Mouse (Mus musculus): ENCODE results near the gene Rab11b. TPM values are rescaled to one million over a fixed set of nuclear protein-coding genes. Genes with fewer than 3 reads are reported as not detected.

Gene Rab11b
- polyA plus RNA-seq, 1 experiment from 2014 or later: 220 TPM

DNA sequence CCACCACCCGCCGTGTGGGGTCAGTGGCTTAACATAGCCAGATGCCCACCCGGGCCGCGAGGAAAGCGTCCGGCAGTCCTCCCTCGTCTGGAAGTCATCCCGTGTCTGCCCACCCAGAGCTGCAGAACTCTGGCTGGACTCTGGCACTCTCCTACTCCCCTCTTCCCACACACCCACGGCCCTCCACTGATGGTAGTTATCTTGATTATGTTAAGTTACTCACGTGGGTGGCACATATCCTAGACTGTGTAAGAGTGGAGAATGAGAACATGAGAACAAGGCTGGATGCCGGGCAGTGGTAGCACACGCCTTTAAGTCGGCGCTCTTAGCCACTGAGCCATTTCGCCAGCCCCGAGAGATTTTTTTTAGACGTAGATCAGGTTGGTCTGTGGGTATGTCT, 26.0 kb upstream of the Rab11b start:
- no peak overlapping the region for H3K4me3 ChIP-seq (ENCODE audit: low read length)
- H3K9ac ChIP-seq (ENCODE audit: low read depth, low read length): no peak overlapping the region
- ATAC-seq: no peak
- H3K9me3 ChIP-seq (ENCODE audit: control insufficient read depth, low read length): no peaks in the 10 kb centered on the region
- H3K4me1 ChIP-seq (ENCODE audit: control insufficient read depth, insufficient read depth, low read length): peaks cover 19% of the 10 kb centered on the region
- no peak overlapping the region for H3K4me2 ChIP-seq (ENCODE audit: low read depth, low read length)
- WGBS: 77% methylated on average over 18 of the region's 18 CpGs
- no peaks in the 10 kb centered on the region for H3K36me3 ChIP-seq (ENCODE audit: control insufficient read depth, insufficient read depth, low read length)
- H3K27ac ChIP-seq (ENCODE audit: low read length): no peak overlapping the region
- no peaks in the 10 kb centered on the region for H3K27me3 ChIP-seq (replicated peaks; ENCODE audit: control insufficient read depth, insufficient read depth, low read length)

DNA sequence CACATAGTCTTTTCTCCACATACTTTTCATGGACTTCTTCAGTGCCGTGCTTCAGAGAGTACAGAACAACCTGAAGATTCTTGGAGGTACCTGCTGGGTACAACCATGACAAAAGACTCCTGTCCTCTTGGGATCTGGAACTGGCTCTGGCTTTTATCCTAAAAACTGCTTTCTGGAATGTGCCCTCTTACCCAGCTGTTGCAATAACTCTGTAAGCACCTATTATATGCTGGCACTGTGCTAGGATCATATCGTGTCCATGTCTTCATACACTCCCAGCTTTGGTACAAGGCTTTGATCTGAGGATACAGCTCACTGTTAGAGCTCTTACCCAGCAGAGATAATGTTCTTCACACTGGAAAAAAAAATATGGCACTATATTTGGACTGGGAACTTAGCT, 24.6 kb upstream of the Rab11b start:
- H3K27ac ChIP-seq (ENCODE audit: low read length): no peak overlapping the region
- H3K36me3 ChIP-seq (ENCODE audit: control insufficient read depth, insufficient read depth, low read length): no peaks in the 10 kb centered on the region
- H3K9me3 ChIP-seq (ENCODE audit: control insufficient read depth, low read length): no peaks in the 10 kb centered on the region
- no peak for ATAC-seq
- H3K4me3 ChIP-seq (ENCODE audit: low read length): no peak overlapping the region
- H3K27me3 ChIP-seq (replicated peaks; ENCODE audit: control insufficient read depth, insufficient read depth, low read length): no peaks in the 10 kb centered on the region
- 82% methylated on average over 2 of the region's 2 CpGs for WGBS
- no peak overlapping the region for H3K9ac ChIP-seq (ENCODE audit: low read depth, low read length)
- no peak overlapping the region for H3K4me2 ChIP-seq (ENCODE audit: low read depth, low read length)
- peaks cover 29% of the 10 kb centered on the region for H3K4me1 ChIP-seq (ENCODE audit: control insufficient read depth, insufficient read depth, low read length)

DNA sequence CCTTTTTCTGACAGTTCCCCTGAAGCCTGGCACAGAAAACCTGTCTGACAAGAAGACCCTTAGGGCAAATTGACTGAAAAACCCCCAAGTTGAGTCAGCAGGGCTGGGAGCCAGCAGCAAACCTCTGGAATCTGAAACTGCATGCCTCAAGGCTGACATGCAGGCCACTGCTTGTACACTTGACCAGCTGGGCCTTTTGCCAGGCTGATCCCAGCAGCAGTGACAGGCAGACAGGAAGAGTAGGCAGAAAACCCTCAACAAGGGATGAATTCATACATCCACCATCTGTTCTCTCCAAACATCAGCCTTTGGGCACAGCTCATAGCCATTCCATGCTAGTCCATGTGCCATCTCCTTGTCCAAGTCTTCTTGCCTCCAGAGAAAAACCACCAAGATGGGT, 23.1 kb upstream of the Rab11b start:
- no peak overlapping the region for H3K4me2 ChIP-seq (ENCODE audit: low read depth, low read length)
- no peak overlapping the region for H3K4me3 ChIP-seq (ENCODE audit: low read length)
- no peaks in the 10 kb centered on the region for H3K27me3 ChIP-seq (replicated peaks; ENCODE audit: control insufficient read depth, insufficient read depth, low read length)
- peaks cover 44% of the 10 kb centered on the region for H3K4me1 ChIP-seq (ENCODE audit: control insufficient read depth, insufficient read depth, low read length)
- H3K9ac ChIP-seq (ENCODE audit: low read depth, low read length): no peak overlapping the region
- H3K9me3 ChIP-seq (ENCODE audit: control insufficient read depth, low read length): no peaks in the 10 kb centered on the region
- ATAC-seq: no peak
- no peak overlapping the region; the same call in 1 of the 2 replicates for H3K27ac ChIP-seq (ENCODE audit: low read length)
- no peaks in the 10 kb centered on the region for H3K36me3 ChIP-seq (ENCODE audit: control insufficient read depth, insufficient read depth, low read length)

DNA sequence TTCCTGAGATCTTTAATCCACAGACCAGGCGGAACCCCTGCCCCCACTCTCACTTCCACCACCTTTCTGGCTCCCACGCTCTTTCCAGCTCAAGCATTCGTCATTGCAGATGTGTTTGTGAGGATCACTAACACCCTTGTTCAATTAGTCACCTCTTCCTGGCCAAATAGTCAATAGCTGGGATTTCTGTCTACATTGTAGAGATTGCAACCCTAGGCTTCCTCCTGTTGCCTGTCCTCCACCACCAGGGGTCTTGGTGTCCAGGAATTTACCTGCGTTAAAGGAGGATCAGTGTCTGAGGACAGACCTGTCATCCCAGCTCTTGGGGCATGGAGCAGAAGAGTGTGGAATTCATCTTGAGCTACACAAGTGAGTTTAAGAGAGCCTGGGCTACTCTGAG, 21.7 kb upstream of the Rab11b start:
- peaks cover 3% of the 10 kb centered on the region; the same call in 1 of the 2 replicates for H3K36me3 ChIP-seq (ENCODE audit: control insufficient read depth, insufficient read depth, low read length)
- no peak for ATAC-seq
- no peaks in the 10 kb centered on the region for H3K27me3 ChIP-seq (replicated peaks; ENCODE audit: control insufficient read depth, insufficient read depth, low read length)
- 39% methylated on average over 4 of the region's 4 CpGs for WGBS
- H3K27ac ChIP-seq (ENCODE audit: low read length): peak overlapping the region; percentile 87
- H3K4me3 ChIP-seq (ENCODE audit: low read length): peak overlapping the region; percentile 61
- peak overlapping the region; percentile 75 for H3K9ac ChIP-seq (ENCODE audit: low read depth, low read length)
- H3K4me1 ChIP-seq (ENCODE audit: control insufficient read depth, insufficient read depth, low read length): peaks cover 44% of the 10 kb centered on the region
- H3K4me2 ChIP-seq (ENCODE audit: low read depth, low read length): peak overlapping the region; percentile 87
- H3K9me3 ChIP-seq (ENCODE audit: control insufficient read depth, low read length): no peaks in the 10 kb centered on the region

DNA sequence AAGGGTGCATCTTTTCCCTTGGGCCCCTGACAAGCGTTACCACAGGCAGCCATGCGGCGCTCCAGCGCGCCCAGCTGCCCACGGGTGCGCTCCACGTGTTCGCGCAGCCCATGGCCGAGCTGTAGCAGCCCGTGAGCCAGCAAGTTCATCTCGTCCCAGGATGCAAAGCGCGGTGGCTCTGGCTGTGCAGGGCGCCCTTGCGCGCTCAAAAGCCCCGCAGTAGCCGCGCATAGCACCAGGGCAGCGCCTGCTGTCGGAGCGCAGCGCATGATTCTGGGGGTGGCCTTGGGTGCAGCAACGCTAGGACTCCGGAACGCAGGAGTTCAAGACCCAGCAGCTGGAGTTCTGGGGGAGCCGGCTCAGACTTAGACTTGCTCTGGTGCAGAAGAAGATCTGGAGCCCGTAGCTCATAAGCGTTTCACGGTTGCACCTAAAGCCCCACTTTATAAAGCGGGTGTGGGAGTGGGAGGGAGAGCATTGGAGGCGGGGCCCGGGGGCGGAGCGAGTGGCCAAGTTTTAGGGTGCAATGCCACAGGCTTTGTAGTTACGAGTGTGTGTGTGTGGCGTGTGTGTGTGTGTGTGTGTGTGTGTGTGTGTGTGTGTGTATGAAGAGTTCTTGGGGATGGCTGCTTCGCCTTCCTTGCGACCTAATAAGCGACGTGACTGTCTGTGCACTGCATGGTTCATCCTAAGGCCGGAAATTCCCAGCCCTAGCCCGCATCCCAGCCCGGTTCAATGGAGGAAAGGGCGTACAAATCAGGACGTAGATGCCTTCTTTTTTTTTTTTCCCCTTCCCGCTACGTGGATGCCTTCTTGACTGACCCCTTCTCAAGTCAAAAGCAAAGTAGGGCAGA, 21.0 kb upstream of the Rab11b start, which contains the start of gene Angptl4:
Gene Angptl4 (minus strand): TSS at position 707 of the 854 bp plus-strand sequence.
- Histone ChIP-seq H3K9ac (ENCODE audit: low read depth, low read length) (peak within 1 kb of the TSS; percentile 75), H3K4me2 (ENCODE audit: low read depth, low read length) (peak within 1 kb of the TSS; percentile 87), H3K27me3 (replicated peaks; ENCODE audit: control insufficient read depth, insufficient read depth, low read length) (no peaks in the 10 kb centered on the region), H3K4me3 (ENCODE audit: low read length) (peak within 1 kb of the TSS; percentile 61), H3K9me3 (ENCODE audit: control insufficient read depth, low read length) (no peaks in the 10 kb centered on the region), H3K36me3 (ENCODE audit: control insufficient read depth, insufficient read depth, low read length) (peaks cover 8% of the 10 kb centered on the region; the same call in 1 of the 2 replicates), H3K27ac (ENCODE audit: low read length) (peak within 1 kb of the TSS; percentile 87), H3K4me1 (ENCODE audit: control insufficient read depth, insufficient read depth, low read length) (peaks cover 44% of the 10 kb centered on the region)
- ATAC-seq: peak; percentile 86
- under 1% methylated on average over 50 of the region's 50 CpGs for WGBS

DNA sequence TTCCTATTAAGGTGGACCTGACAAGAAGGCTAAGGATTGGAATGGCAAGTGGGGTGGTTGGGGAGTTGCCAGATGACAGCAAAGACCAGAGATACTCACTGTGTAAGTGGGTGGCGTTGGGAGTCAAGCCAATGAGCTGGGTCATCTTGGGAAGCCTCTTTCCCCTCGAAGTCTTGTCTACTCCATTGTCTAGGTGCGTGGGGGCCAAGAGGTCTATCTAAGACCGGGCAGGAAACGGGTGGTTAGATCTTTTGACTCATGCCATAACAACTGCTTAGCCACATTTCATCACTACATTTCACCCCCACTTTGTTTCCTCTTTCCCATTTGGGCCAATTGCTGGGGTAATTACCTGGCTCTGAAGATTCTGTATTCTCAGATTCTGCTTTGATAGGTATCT, 20.1 kb upstream of the Rab11b start:
- peak overlapping the region; percentile 87 for H3K4me2 ChIP-seq (ENCODE audit: low read depth, low read length)
- ATAC-seq: no peak
- WGBS: 81% methylated on average over 5 of the region's 5 CpGs
- peak overlapping the region; percentile 75 for H3K9ac ChIP-seq (ENCODE audit: low read depth, low read length)
- H3K27ac ChIP-seq (ENCODE audit: low read length): peak overlapping the region; percentile 87
- H3K27me3 ChIP-seq (replicated peaks; ENCODE audit: control insufficient read depth, insufficient read depth, low read length): no peaks in the 10 kb centered on the region
- H3K4me3 ChIP-seq (ENCODE audit: low read length): peak overlapping the region; percentile 61
- peaks cover 44% of the 10 kb centered on the region for H3K4me1 ChIP-seq (ENCODE audit: control insufficient read depth, insufficient read depth, low read length)
- no peaks in the 10 kb centered on the region for H3K9me3 ChIP-seq (ENCODE audit: control insufficient read depth, low read length)
- H3K36me3 ChIP-seq (ENCODE audit: control insufficient read depth, insufficient read depth, low read length): peaks cover 8% of the 10 kb centered on the region; the same call in 1 of the 2 replicates

DNA sequence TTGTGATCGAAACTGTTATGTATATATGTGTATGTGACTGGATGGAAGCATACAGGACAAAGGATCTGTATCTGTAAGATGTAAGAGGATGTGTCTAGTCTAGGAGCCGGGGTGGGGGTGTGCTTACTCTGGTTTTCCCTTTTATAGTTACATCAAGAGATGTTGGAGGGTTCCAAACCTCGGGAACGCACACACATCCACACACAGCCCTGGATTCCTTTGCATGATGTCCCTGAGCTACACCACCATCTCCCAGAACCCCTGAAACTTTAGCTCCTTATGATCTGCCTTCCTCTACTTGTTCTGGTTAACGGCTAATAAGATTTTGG, 19.6 kb upstream of the Rab11b start:
- no peaks in the 10 kb centered on the region for H3K27me3 ChIP-seq (replicated peaks; ENCODE audit: control insufficient read depth, insufficient read depth, low read length)
- peaks cover 44% of the 10 kb centered on the region for H3K4me1 ChIP-seq (ENCODE audit: control insufficient read depth, insufficient read depth, low read length)
- no peaks in the 10 kb centered on the region for H3K9me3 ChIP-seq (ENCODE audit: control insufficient read depth, low read length)
- ATAC-seq: no peak
- peak overlapping the region; percentile 61 for H3K4me3 ChIP-seq (ENCODE audit: low read length)
- 74% methylated on average over 5 of the region's 5 CpGs for WGBS
- peak overlapping the region; percentile 87 for H3K4me2 ChIP-seq (ENCODE audit: low read depth, low read length)
- H3K27ac ChIP-seq (ENCODE audit: low read length): peak overlapping the region; percentile 74
- H3K36me3 ChIP-seq (ENCODE audit: control insufficient read depth, insufficient read depth, low read length): peaks cover 8% of the 10 kb centered on the region; the same call in 1 of the 2 replicates
- H3K9ac ChIP-seq (ENCODE audit: low read depth, low read length): peak overlapping the region; percentile 40; the same call in 1 of the 2 replicates

DNA sequence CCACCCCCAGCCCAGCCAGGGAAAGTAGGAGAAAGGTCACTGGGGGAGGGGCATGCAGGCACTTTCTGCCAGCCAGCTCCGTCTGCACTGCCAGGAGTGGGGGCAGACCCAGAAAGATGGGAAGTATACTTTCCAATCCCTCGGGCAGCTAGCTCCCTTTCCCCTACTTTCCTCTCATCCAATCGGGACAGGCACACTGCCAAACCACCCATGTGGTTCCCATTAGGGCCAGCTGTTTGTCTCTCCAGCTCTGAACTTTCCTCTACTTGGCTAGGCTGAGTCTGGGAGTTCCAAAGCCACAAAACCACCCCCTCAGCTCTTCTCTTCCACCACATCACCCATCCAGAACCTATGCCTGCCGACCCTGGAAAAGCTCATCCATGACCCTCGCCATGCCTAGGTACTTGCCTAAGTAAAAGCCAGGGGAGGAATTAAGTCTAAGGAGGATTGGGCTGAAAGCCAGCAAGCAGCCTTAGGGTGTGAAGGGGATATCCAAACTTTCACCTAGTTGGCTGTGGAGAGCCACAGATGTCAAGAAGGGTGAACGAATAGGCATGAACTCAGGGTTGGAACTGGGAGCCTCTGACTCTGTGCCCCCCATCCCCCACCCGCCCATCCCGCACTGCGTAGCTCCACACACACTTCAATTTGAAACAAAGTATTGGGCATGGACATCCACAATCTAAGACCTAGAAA, 19.1 kb upstream of the Rab11b start:
- Histone ChIP-seq H3K4me2 (ENCODE audit: low read depth, low read length) (peak overlapping the region; percentile 87), H3K27ac (ENCODE audit: low read length) (peak overlapping the region; percentile 74), H3K36me3 (ENCODE audit: control insufficient read depth, insufficient read depth, low read length) (peaks cover 8% of the 10 kb centered on the region; the same call in 1 of the 2 replicates), H3K27me3 (replicated peaks; ENCODE audit: control insufficient read depth, insufficient read depth, low read length) (no peaks in the 10 kb centered on the region), H3K9ac (ENCODE audit: low read depth, low read length) (peak overlapping the region; percentile 40), H3K4me3 (ENCODE audit: low read length) (peak overlapping the region; percentile 61), H3K9me3 (ENCODE audit: control insufficient read depth, low read length) (no peaks in the 10 kb centered on the region), H3K4me1 (ENCODE audit: control insufficient read depth, insufficient read depth, low read length) (peaks cover 44% of the 10 kb centered on the region)
- WGBS: 37% methylated on average over 9 of the region's 9 CpGs
- peak; percentile 56 for ATAC-seq

DNA sequence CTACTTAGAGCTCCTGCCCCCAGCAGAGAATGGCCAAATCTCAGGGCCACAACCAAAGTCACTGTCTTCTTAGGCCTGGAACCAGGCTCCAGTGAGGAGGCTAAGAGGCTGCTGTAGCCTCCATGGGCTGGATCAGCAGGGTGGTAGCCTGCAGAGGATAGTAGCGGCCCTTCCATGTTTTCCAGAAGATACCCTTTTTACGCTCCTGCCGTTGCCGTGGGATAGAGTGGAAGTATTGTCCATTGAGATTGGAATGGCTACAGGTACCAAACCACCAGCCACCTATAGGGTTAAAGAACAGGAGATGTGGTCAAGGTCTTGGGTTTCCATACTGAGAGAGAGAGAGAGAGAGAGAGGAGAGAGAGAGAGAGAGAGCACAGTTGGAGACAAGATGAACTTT, 15.0 kb upstream of the Rab11b start:
- Histone ChIP-seq H3K27me3 (replicated peaks; ENCODE audit: control insufficient read depth, insufficient read depth, low read length) (no peaks in the 10 kb centered on the region), H3K4me3 (ENCODE audit: low read length) (no peak overlapping the region), H3K27ac (ENCODE audit: low read length) (no peak overlapping the region), H3K4me2 (ENCODE audit: low read depth, low read length) (no peak overlapping the region), H3K36me3 (ENCODE audit: control insufficient read depth, insufficient read depth, low read length) (peaks cover 8% of the 10 kb centered on the region; the same call in 1 of the 2 replicates), H3K9ac (ENCODE audit: low read depth, low read length) (no peak overlapping the region), H3K9me3 (ENCODE audit: control insufficient read depth, low read length) (no peaks in the 10 kb centered on the region), H3K4me1 (ENCODE audit: control insufficient read depth, insufficient read depth, low read length) (peaks cover 16% of the 10 kb centered on the region)
- WGBS: 98% methylated on average over 4 of the region's 4 CpGs
- ATAC-seq: no peak
